In the genomic region with DNA sequence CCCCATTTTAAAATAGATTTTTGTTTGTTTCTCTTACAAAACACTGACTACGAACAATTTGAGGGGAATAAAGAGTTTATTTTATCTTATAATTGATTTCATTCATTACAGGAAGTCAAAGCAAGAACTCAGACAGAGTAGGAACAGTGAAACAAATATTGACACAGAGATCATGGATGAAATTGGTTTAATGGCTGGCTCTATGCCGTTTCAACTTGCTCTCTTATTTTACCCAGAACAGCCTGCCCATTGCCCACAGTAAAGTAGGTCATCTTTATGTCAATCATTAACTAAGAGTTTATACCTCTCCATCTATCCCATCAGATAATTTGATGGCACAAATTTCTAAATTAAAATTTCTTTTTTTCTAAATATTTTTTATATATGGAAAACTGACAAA, we compare ENCODE assay signal across 35 mouse cellular contexts.
"Had no signal": no experiment of that assay in that cellular context is flagged by ENCODE, and none has a peak within 500 bp of the region (broad histone marks: within the 10 kb centered on the region; RNA-seq: fewer than 3 reads in every experiment).

No protein-coding gene starts in this region.

- H3K4me3 ChIP-seq: heart, embryonic 10.5 days; heart, embryonic 12.5 days; heart, embryonic 13.5 days; heart, embryonic 15.5 days; hindbrain, embryonic 10.5 days; hindbrain, embryonic 12.5 days; hindbrain, embryonic 13.5 days; hindbrain, embryonic 15.5 days; intestine, embryonic 15.5 days; kidney, embryonic 15.5 days; layer of hippocampus, adult 2 months had no signal

- H3K36me3 ChIP-seq: heart, embryonic 10.5 days; heart, embryonic 12.5 days; heart, embryonic 13.5 days; heart, embryonic 15.5 days; hindbrain, embryonic 10.5 days; hindbrain, embryonic 12.5 days; hindbrain, embryonic 13.5 days; hindbrain, embryonic 15.5 days; intestine, embryonic 15.5 days; kidney, embryonic 15.5 days had no signal

- H3K4me1 ChIP-seq: heart, embryonic 10.5 days; heart, embryonic 12.5 days; heart, embryonic 13.5 days; heart, embryonic 15.5 days; hindbrain, embryonic 10.5 days; hindbrain, embryonic 12.5 days; hindbrain, embryonic 13.5 days; hindbrain, embryonic 15.5 days; intestine, embryonic 15.5 days; kidney, embryonic 15.5 days had no signal

- H3K27me3 ChIP-seq: heart, embryonic 12.5 days; heart, embryonic 13.5 days; heart, embryonic 15.5 days; hindbrain, embryonic 12.5 days; hindbrain, embryonic 13.5 days; hindbrain, embryonic 15.5 days; intestine, embryonic 15.5 days; kidney, embryonic 15.5 days had no signal

- H3K4me2 ChIP-seq: heart, embryonic 11.5 days; heart, embryonic 12.5 days; heart, embryonic 13.5 days; heart, embryonic 15.5 days; hindbrain, embryonic 12.5 days; hindbrain, embryonic 13.5 days; hindbrain, embryonic 14.5 days; hindbrain, embryonic 15.5 days; intestine, embryonic 15.5 days; kidney, embryonic 15.5 days had no signal

- H3K27ac ChIP-seq: heart, embryonic 10.5 days; heart, embryonic 13.5 days; heart, embryonic 15.5 days; hindbrain, embryonic 10.5 days; hindbrain, embryonic 12.5 days; hindbrain, embryonic 13.5 days; hindbrain, embryonic 14.5 days; hindbrain, embryonic 15.5 days; hindbrain, postnatal 0 days; intestine, embryonic 15.5 days; kidney, embryonic 15.5 days; kidney, postnatal 0 days; layer of hippocampus, adult 2 months had no signal

- H3K9ac ChIP-seq: heart, embryonic 12.5 days; heart, embryonic 13.5 days; heart, embryonic 15.5 days; hindbrain, embryonic 12.5 days; hindbrain, embryonic 13.5 days; hindbrain, embryonic 14.5 days; hindbrain, embryonic 15.5 days; intestine, embryonic 15.5 days; kidney, embryonic 15.5 days had no signal

- ATAC-seq: hindbrain, embryonic 16.5 days; hindbrain, postnatal 0 days; inflammation-experienced regulatory T-cells, adult 6 months; intestine, embryonic 15.5 days; intestine, embryonic 16.5 days; intestine, postnatal 0 days had no signal

- DNase-seq: heart, postnatal 10 days; heart, postnatal 14 days; heart, postnatal 36 days; heart, postnatal 4 days; kidney, adult 11 months; kidney, adult 18-20 months; kidney, adult 2 months; kidney, adult 8-10 months; kidney, adult 9 months; kidney, postnatal 10 days; kidney, postnatal 14 days; kidney, postnatal 25 days; kidney, postnatal 36 days; kidney, postnatal 4 days; layer of hippocampus, adult 9-11 months; layer of hippocampus, postnatal 36 days had no signal

- H3K9me3 ChIP-seq: heart, embryonic 10.5 days; heart, embryonic 12.5 days; heart, embryonic 13.5 days; heart, embryonic 15.5 days; hindbrain, embryonic 10.5 days; hindbrain, embryonic 12.5 days; hindbrain, embryonic 13.5 days; hindbrain, embryonic 15.5 days; intestine, embryonic 15.5 days; kidney, embryonic 15.5 days had no signal
